Mouse (Mus musculus) liver, embryonic 14.5 days (tissue): Measurements from ENCODE around the gene Ints5. TPM values are rescaled to one million over a fixed set of nuclear protein-coding genes. Genes with fewer than 3 reads are reported as not detected.
"Not testable (repeated sequence)": the region's sequence is repeated elsewhere in the genome, so short reads cannot be mapped to it uniquely, and the experiment has no call there.

Experiments
- ATAC-seq: fragments of 200-750 bp; cut with Nextera tagmentation; 2 replicates; pipeline ENCODE4 v1.8.0; 2017; ENCODE audit warnings: moderate number of reproducible peaks, mild to moderate bottlenecking, moderate library complexity; ENCODE audit not compliant: insufficient read depth
- DNase-seq, 3 experiments: peaks; one replicate each; pipeline ENCODE4 v3.0.0-alpha.2; 2012 to 2013; ENCODE audit warnings: low read depth in 3 of 3, low spot score in 3 of 3
- H3K27ac ChIP-seq: fragments of 300-500 bp; sonication (generic); 2 replicates; pipeline ENCODE4 v1.5.1; 2014; ENCODE audit warnings: moderate library complexity, mild to moderate bottlenecking, control low read depth, inconsistent platforms
- H3K27me3 ChIP-seq: fragments of 300-500 bp; sonication (generic); 2 replicates; pipeline ENCODE4 v1.6.1; 2014; ENCODE audit warnings: mild to moderate bottlenecking, low read length, moderate library complexity; ENCODE audit not compliant: control insufficient read depth, insufficient read depth
- H3K36me3 ChIP-seq: fragments of 300-500 bp; sonication (generic); replicated peaks from 2 replicates; pipeline ENCODE4 v1.6.1; 2014; ENCODE audit warnings: low read depth; ENCODE audit not compliant: control insufficient read depth, insufficient read depth
- H3K4me1 ChIP-seq, 2 experiments: fragments of 200-500 bp in 1 of 2; fragments of 300-500 bp in 1 of 2; sonication (generic) in 1 of 2; replicated peaks; 2 replicates each; pipeline ENCODE4 v1.6.1; 2012 to 2014; ENCODE audit warnings: antibody characterized with exemption in 1 of 2, inconsistent platforms in 1 of 2, low read length in 1 of 2; ENCODE audit not compliant: control insufficient read depth in 2 of 2, insufficient read depth in 2 of 2
- H3K4me2 ChIP-seq: fragments of 300-500 bp; sonication (generic); 2 replicates; pipeline ENCODE4 v1.6.1; 2014; ENCODE audit warnings: low read depth, mild to moderate bottlenecking, control low read depth, moderate library complexity
- H3K4me3 ChIP-seq, 2 experiments: fragments of 200-500 bp in 1 of 2; fragments of 300-500 bp in 1 of 2; sonication (generic) in 1 of 2; 2 replicates each; pipeline ENCODE4 v1.5.1; 2012 to 2014; ENCODE audit warnings: low read depth in 2 of 2, low read length in 2 of 2, mild to moderate bottlenecking in 2 of 2, control low read depth in 1 of 2, inconsistent platforms in 1 of 2, moderate library complexity in 1 of 2; ENCODE audit not compliant: insufficient read depth in 1 of 2
- H3K9ac ChIP-seq: fragments of 300-500 bp; sonication (generic); replicated peaks from 2 replicates; pipeline ENCODE4 v1.6.1; 2014; ENCODE audit warnings: mild to moderate bottlenecking, control low read depth, moderate library complexity
- H3K9me3 ChIP-seq: fragments of 300-500 bp; sonication (generic); 2 replicates; pipeline ENCODE4 v1.6.1; 2016; ENCODE audit warnings: low read length, mixed read lengths; ENCODE audit not compliant: control insufficient read depth
- CTCF ChIP-seq: IDR thresholded peaks from 2 replicates; pipeline ENCODE4 v1.5.1; 2016; ENCODE audit warnings: antibody characterized with exemption, low read depth, control low read depth
- EP300 ChIP-seq: IDR thresholded peaks from 2 replicates; pipeline ENCODE4 v1.6.1; 2016; ENCODE audit warnings: antibody characterized with exemption, low read depth
- WGBS: fragments of 180-500 bp; shearing (Covaris S2); extraction: QIAGEN DNeasy Blood & Tissue Kit; methylation state at CpG from one replicate; pipeline ENCODE4 v1.1.7; 2014; ENCODE audit not compliant: insufficient replicate concordance; 5-methylcytosine and 5-hydroxymethylcytosine counted together
- polyA plus RNA-seq, 2 experiments: library from polyadenylated mRNA; depleted of rRNA in 1 of 2; stranded (reverse) in 1 of 2; unstranded in 1 of 2; fragments of >200 nt; fragmentation: Nextera tagmentation in 1 of 2; extraction: Ambion mirVana in 1 of 2; gene quantifications; 2 replicates each; pipeline versions ENCODE4 v1.2.1 to v1.2.3; 2012 to 2014

Gene Ints5
- polyA plus RNA-seq, 2 experiments: 12.2 to 14.7 TPM

DNA sequence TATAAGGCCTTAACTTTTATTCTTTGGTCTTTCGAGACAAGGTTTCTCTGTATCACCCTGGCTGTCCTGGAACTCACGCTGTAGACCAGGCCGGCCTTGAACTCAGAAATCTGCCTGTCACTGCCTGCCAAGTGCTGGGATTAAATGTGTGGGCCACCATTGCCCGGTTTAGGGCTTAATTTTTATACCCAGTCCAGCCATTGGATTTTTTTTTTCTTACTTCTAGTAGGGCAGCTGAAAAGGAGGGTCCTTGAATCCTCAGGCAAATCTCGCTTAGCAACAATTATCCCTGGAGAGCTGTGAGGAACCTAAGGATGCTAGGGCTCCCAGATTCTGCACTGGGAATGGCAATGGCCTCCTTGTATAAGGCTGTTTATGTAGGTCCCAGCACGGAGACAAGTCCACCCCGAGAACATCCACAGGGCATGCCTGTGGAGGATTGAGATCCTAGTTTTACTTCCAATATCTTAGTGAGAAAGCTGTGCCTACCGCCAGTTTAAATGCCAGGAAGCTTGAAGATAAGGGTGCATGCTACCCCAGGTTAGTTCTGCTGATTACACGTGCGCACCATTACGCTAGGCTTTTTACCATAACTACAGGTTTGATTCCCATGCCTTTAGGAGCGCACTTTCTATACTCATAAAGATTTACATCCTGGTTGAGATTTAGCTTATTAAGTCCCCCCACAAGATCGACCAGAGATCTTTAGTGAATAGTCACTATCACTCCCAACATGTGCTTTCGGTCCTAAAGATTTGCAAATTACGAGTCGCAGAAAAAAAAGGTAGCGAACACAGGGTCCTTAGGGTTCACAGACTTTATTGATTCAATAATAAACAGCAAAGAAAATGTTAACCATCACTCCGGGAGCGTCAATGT is 5.0 kb upstream of the Ints5 start:
- H3K9ac ChIP-seq: peak overlapping the region; percentile 72
- H3K4me3 ChIP-seq: peak overlapping the region; percentile 75 to 97
- no peaks in the 10 kb centered on the region for H3K27me3 ChIP-seq
- H3K9me3 ChIP-seq: no peaks in the 10 kb centered on the region
- peak overlapping the region; percentile 95 for H3K4me2 ChIP-seq
- WGBS: 8% methylated on average over 19 of the region's 19 CpGs
- H3K36me3 ChIP-seq: peaks cover 12% of the 10 kb centered on the region
- H3K27ac ChIP-seq: peak overlapping the region; percentile 77
- H3K4me1 ChIP-seq: peaks cover 13 to 19% of the 10 kb centered on the region in 2 experiments
- no peak for ATAC-seq
- peak in 1 of 3 experiments; percentile 47 for DNase-seq
- no peak; the same call in 1 of the 2 replicates for TF ChIP-seq EP300
- no peak for TF ChIP-seq CTCF

- H3K9me3 ChIP-seq: no peaks in the 10 kb centered on the region
- DNase-seq (peak; percentile 94 to 95 (median 95)), ATAC-seq (peak; percentile 89)
- H3K27ac ChIP-seq: peak within 1 kb of the TSS; percentile 78
- peaks cover 12% of the 10 kb centered on the region for H3K36me3 ChIP-seq
- no peak for TF ChIP-seq CTCF
- under 1% methylated on average over 58 of the region's 58 CpGs for WGBS
- peak within 1 kb of the TSS; percentile 72 for H3K9ac ChIP-seq
- H3K27me3 ChIP-seq: no peaks in the 10 kb centered on the region
- peak within 1 kb of the TSS; percentile 75 to 97 for H3K4me3 ChIP-seq
- peak within 1 kb of the TSS; percentile 95 for H3K4me2 ChIP-seq
- H3K4me1 ChIP-seq: peaks cover 13 to 19% of the 10 kb centered on the region in 2 experiments
Observed at GRCm38 (mm10) chr19:8888511-8889385, 4.1 kb upstream of the Ints5 start, which contains the start of the genes 1810009A15Rik and Gm49416. 1810009A15Rik (plus strand) TSS chr19:8888853. Gm49416 (plus strand) TSS chr19:8888926.

DNA sequence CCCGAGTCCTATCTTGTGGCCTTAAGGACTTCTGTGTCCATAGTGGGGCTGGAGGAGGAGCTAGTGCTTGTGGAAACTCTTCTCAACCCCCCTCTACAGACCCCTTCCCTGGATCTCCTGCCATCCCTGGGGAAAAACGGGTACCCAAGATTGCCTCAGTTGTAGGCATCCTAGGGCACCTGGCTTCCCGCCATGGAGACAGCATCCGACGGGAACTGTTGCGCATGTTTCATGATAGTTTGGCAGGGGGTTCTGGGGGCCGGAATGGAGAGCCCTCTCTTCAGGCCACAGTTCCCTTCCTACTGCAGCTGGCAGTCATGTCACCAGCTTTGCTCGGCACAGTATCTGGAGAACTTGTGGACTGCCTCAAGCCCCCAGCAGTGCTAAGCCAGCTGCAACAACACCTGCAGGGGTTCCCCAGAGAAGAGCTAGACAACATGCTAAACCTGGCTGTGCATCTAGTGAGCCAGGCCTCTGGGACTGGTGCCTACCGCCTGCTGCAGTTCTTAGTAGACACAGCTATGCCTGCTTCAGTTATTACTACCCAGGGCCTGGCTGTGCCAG is 2.7 kb downstream of the Ints5 start:
- peaks cover 8 to 24% of the 10 kb centered on the region in 2 experiments for H3K4me1 ChIP-seq
- no peak overlapping the region for H3K4me2 ChIP-seq
- no peak for ATAC-seq
- no peaks in the 10 kb centered on the region for H3K27me3 ChIP-seq
- no peak overlapping the region for H3K9ac ChIP-seq
- no peaks in the 10 kb centered on the region for H3K9me3 ChIP-seq
- H3K36me3 ChIP-seq: peaks cover 26% of the 10 kb centered on the region
- no peak overlapping the region for H3K4me3 ChIP-seq
- no peak overlapping the region for H3K27ac ChIP-seq
- WGBS: 82% methylated on average over 9 of the region's 9 CpGs
- DNase-seq: no peak
- TF ChIP-seq EP300 (no peak), CTCF (no peak)

DNA sequence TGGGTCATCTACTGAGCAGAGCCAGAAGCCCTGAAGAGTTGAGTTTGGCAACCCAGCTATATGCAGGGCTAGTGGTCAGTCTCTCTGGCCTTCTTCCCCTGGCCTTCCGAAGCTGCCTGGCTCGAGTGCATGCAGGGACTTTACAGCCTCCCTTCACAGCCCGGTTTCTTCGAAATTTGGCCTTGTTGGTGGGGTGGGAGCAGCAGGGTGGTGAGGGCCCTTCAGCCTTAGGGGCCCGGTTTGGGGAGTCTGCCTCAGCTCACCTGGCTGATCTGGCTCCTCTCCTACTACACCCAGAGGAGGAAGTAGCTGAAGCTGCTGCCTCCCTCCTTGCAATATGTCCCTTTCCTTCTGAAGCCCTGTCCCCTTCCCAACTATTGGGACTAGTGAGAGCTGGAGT is 3.4 kb downstream of the Ints5 start:
- H3K36me3 ChIP-seq: peaks cover 19% of the 10 kb centered on the region
- not testable (repeated sequence) for DNase-seq, H3K4me3 ChIP-seq, H3K9ac ChIP-seq, H3K9me3 ChIP-seq, H3K27me3 ChIP-seq, ATAC-seq, H3K27ac ChIP-seq
- H3K4me2 ChIP-seq: 0 out of 2 replicates have a peak overlapping the region, but pooled peaks have one; percentile 11
- WGBS: 84% methylated on average over 5 of the region's 5 CpGs
- H3K4me1 ChIP-seq: peaks cover 8 to 23% of the 10 kb centered on the region in 2 experiments

DNA sequence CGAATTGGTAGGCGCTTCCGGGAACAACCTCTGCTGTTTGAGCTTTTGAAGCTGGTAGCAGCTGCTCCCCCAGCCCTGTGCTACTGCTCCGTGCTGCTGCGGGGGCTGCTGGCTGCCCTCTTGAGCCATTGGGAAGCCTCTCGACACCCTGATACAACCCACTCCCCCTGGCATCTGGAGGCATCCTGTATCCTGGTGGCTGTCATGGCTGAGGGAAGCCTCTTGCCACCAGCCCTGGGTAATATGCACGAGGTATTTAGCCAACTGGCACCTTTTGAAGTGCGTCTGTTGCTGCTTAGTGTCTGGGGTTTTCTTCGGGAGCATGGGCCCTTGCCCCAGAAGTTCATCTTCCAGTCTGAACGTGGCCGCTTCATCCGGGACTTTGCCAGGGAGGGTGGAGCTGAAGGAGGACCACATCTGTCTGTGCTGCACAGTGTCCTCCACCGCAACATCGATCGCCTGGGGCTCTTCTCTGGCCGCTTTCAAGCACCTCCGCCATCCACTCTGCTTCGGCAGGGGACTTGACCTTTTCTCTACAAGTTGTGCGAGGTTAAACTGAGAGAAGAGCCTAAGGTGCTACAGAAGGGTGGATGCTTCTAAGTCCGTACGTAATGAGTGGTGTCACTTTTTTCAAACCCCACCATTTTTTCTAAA is 4.5 kb downstream of the Ints5 start:
- Histone ChIP-seq H3K36me3 (peaks cover 17% of the 10 kb centered on the region), H3K4me3 (peak overlapping the region; percentile 42 to 75), H3K4me2 (peak overlapping the region; percentile 63), H3K4me1 (peaks cover 8 to 23% of the 10 kb centered on the region in 2 experiments), H3K9ac (peak overlapping the region; percentile 58), H3K27ac (peak overlapping the region; percentile 49)
- not testable (repeated sequence) for H3K27me3 ChIP-seq, DNase-seq, H3K9me3 ChIP-seq
- ATAC-seq: peak; percentile 36; the same call in 1 of the 2 replicates
- WGBS: 44% methylated on average over 21 of the region's 21 CpGs
